Mouse (Mus musculus) bone marrow macrophage, adult 2 months (primary cell): ENCODE measurements around the gene Smad3. TPM values are rescaled to one million over a fixed set of nuclear protein-coding genes. Genes with fewer than 3 reads are reported as not detected.
A peak's percentile ranks its signal among the peaks of the same experiment; 100 is the strongest.

Source experiments
- H3K27ac ChIP-seq: 2 replicates; pipeline ENCODE4 v1.5.1; 2012; ENCODE audit warnings: low read depth, low read length; ENCODE audit not compliant: insufficient read depth
- H3K4me1 ChIP-seq: 2 replicates; pipeline ENCODE4 v1.6.1; 2012; ENCODE audit warnings: low read length; ENCODE audit not compliant: control insufficient read depth, insufficient read depth
- H3K4me3 ChIP-seq: 2 replicates; pipeline ENCODE4 v1.5.1; 2012; ENCODE audit warnings: mild to moderate bottlenecking, low read length, moderate library complexity; ENCODE audit not compliant: insufficient read depth
- CTCF ChIP-seq: IDR thresholded peaks from 2 replicates; pipeline ENCODE4 v1.5.1; 2012; ENCODE audit warnings: low read depth, mild to moderate bottlenecking, low read length, moderate library complexity
- POLR2A ChIP-seq: IDR thresholded peaks from 2 replicates; pipeline ENCODE4 v1.6.1; 2012; ENCODE audit warnings: mild to moderate bottlenecking, low read depth, low read length, borderline replicate concordance
- polyA plus RNA-seq: library from polyadenylated mRNA; stranded (reverse); fragments of >200 nt; gene quantifications from 2 replicates; pipeline ENCODE4 v1.2.4, GENCODE M21; 2012; ENCODE audit not compliant: missing spikeins, insufficient read depth, insufficient read length

Smad3 gene
- polyA plus RNA-seq, 1 experiment = 6.5 TPM

DNA sequence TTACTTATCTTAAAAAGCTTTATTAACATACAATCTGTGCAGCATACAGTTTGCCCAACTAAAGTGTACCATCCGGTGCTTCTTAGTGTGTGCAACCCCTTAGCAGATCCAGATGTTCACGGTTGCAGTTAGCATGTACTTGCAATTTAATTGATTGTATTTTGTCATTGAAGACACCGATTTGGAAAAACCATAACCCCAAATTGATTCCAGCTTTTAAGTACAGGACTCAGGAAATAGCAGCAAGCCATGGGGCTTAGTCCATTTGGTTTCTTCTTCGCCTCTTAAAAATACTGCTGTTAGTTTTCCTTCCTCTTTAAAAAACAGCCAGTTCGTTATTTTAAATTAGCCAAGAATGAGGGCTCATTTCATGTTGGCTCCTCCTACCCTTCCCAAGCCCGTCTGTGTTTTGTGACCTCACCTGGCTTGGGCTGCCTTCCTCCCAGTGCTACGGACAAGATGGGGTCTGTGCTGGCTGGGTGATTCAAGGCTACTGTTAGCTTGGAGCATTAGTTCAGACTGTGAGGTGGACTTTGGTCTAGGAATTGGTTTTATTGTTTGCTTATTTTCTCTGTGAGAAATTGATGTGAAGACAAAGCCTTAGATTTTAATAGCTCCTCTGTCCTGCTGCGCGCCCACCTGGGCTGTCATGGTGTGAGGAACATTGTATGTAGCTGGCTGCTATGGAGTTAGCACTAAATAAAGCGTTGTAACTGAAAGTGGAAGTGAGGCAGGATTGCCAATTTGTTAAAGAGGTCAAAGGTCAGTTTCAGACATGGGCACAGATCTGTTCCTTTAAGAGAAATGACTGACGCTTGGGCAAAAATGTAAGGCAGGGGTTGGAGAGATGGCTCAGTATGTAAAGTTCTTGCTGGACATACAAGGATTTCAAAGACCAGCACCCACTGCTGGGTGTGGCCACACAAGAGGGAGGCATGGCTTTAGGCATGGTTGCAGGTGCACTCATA, 143.5 kb downstream of the Smad3 start:
- no peak for TF ChIP-seq CTCF
- TF ChIP-seq POLR2A = no peak
- Histone ChIP-seq H3K27ac (peak overlapping the region; percentile 93), H3K4me3 (peak overlapping the region; percentile 41), H3K4me1 (peaks cover 51% of the 10 kb centered on the region)

DNA sequence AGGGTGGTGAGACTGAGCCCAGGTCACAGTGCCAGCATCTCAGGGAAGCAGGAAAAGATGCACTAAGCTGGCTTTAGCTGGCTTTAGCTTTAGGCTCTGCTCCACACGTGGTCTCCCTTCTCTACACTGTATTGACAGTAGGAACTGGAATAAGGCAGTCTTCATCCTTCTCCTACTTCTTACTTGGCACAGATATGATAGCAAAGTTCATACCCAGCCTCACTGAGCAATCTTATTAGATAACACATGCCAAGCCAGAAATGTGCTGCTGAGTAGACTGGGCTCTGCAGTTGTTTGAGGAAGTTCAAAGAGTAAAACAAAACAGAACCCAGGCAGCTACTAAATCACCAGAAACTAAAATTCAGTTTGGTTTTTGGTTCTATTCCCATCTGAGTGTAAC, 144.2 kb downstream of the Smad3 start:
- TF ChIP-seq POLR2A (no peak), CTCF (no peak)
- Histone ChIP-seq H3K4me1 (peaks cover 55% of the 10 kb centered on the region), H3K27ac (peak overlapping the region; percentile 93), H3K4me3 (0 out of 2 replicates have a peak overlapping the region, but pooled peaks have one; percentile 0)

DNA sequence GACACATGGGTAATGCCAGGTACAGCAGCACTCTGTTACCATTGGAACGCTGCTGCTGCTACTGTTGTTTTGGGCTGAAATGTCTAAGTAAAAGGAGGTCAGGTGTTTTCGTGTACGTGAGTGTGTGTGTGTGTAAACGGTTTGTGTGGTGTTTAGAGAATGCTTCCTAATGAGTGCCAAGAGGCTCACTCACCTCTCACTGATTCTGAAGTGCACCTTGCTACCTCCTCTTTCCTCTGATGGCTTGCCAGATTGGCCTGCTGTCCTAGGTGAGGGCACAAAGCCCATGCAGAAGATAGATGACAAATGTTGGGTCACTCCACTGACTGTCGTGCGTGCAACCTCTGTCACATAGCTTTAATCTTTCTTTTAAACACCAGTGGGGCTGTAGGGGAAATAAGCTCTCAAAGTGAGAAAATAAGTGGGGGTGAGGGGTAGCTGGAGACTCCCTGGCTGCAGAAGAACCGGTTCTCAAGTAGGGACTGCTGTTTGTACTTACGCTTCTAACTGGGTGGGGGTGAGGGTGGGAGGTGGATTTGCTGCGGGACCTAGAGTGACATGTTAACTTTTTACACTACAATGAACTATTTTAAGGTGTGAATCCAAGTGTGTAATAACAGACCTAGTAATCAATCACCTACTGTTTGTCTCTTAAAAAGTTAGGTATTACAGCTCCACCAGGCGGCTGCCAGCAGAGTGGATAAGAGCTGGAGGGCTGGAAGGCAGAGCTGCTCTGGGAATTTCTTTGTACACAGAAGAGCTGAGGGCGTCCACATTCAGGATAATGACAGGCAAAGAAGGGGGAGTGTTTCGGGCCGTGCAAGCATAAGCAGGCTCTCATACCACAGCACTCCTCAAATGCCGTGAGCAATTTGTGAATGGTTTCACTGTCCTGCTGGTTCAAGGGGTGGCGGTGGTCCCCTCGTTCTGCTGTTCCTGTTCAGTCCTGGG, 145.0 kb downstream of the Smad3 start:
- peak overlapping the region; percentile 24 for H3K4me3 ChIP-seq
- no peak for TF ChIP-seq POLR2A
- TF ChIP-seq CTCF = no peak
- peaks cover 58% of the 10 kb centered on the region for H3K4me1 ChIP-seq
- peak overlapping the region; percentile 93 for H3K27ac ChIP-seq

DNA sequence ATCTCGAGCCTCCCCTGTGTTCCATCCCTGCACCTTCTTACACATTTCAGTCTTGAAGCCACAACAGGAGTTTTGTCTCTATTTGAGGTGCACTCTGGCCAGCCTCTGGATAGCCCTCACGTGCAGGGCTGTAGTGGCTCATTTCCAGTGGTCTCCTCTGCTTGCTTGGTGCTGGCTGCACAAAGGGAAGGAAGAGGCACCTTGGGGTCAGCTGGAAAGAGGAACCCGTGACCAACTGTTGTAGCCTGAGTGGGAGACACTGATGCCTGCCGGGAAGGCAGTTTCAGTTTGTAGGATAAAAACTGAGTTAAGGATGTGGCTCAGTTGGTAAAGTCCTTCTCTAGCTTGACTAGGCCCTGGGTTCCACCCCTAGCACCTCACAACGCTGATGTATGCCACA, 145.8 kb downstream of the Smad3 start:
- peak overlapping the region; percentile 93 for H3K27ac ChIP-seq
- H3K4me3 ChIP-seq = peak overlapping the region; percentile 24
- peaks cover 58% of the 10 kb centered on the region for H3K4me1 ChIP-seq
- TF ChIP-seq CTCF = no peak
- TF ChIP-seq POLR2A = no peak

DNA sequence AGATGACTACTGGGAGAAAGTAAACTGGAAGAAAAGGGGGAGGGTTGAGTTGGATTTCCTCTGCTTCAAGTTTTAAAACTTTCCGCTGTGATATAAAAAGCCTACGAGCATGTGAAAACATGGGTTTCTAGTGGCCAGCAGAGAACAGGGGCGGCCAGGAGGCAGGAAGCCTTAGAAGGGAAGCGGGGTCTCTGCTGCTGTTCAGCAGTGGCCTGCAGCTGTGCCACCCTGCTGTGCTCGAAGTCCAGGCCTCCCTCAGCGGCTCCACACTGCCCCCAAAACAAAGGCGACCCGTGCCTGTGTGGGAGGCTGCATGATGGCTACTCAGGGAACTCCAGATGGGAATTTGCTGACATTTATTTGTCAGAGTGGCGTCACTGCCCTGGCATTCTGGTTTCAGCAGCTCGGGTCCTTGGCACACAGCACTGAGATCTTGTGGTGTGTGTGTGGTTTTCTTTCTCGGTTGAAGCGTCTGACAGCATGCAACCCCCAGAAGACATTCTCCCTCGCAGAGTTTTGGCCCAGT, 146.9 kb downstream of the Smad3 start:
- no peak for TF ChIP-seq POLR2A
- no peak for TF ChIP-seq CTCF
- Histone ChIP-seq H3K27ac (peak overlapping the region; percentile 92), H3K4me3 (peak overlapping the region; percentile 24), H3K4me1 (peaks cover 58% of the 10 kb centered on the region)

DNA sequence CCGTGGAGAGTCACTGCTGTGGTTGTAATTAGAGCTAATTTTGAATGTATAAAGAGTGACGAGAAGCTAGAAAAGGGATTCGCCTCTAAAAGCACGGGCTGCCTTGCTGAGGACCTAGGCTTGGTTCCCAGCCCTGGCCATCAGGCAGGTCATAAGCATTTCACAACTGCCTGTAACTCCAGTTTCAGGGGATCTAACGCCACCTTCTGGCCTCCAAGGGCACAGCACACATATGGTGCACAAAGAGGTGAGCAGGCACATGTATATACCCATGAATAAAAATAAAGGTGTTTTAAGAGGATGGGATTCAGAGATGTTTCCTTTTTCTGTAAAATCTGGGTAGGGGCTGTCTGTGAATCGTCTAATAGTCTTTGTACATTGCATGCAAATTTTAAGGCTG, 147.6 kb downstream of the Smad3 start:
- H3K4me3 ChIP-seq = no peak overlapping the region
- peaks cover 54% of the 10 kb centered on the region for H3K4me1 ChIP-seq
- peak overlapping the region; percentile 92 for H3K27ac ChIP-seq
- TF ChIP-seq POLR2A (no peak), CTCF (peak; percentile 56)

DNA sequence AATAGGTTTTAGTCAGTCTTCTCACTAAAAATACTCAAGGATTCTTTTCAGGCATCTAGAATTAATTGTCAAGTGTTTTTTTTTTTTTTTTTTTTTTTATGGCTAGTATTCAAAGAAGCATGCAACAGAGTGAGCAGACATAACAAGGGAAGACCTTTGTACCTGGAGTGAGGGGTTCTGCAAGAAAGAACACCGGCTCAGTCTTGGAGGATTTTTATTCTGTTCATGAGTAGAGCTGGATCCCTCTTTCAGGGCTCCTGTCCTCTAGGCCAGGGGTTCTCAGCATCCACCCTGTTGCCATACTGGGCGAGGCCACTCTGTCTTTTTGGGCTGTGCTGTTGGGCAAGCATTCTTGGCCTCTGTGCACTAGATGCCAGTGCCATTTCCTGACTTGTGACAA, 148.0 kb downstream of the Smad3 start:
- no peak overlapping the region for H3K4me3 ChIP-seq
- H3K4me1 ChIP-seq = peaks cover 52% of the 10 kb centered on the region
- no peak overlapping the region; the same call in 1 of the 2 replicates for H3K27ac ChIP-seq
- TF ChIP-seq POLR2A (no peak), CTCF (no peak)

DNA sequence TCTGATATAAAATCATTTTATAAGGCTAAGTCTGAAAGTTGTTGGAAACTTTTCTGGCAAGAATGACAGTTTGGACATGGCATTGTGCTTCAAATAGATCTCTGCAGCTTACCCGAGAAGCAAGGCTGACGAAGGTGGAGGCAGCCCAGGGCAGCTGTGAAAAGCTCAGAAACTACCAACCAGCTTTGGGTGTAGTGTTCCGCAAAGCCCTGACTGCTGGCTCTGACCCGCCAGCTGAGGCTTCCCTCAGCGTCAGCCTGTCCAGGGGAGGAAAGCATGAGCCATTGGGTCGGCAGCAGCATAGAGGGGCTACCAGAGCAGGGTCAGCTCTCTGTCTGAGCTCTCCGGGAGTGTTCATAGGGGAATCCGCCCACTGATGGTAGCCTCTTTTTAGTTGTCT, 148.5 kb downstream of the Smad3 start:
- no peak for TF ChIP-seq CTCF
- no peak for TF ChIP-seq POLR2A
- no peak overlapping the region for H3K4me3 ChIP-seq
- H3K4me1 ChIP-seq = peaks cover 47% of the 10 kb centered on the region
- no peak overlapping the region for H3K27ac ChIP-seq

DNA sequence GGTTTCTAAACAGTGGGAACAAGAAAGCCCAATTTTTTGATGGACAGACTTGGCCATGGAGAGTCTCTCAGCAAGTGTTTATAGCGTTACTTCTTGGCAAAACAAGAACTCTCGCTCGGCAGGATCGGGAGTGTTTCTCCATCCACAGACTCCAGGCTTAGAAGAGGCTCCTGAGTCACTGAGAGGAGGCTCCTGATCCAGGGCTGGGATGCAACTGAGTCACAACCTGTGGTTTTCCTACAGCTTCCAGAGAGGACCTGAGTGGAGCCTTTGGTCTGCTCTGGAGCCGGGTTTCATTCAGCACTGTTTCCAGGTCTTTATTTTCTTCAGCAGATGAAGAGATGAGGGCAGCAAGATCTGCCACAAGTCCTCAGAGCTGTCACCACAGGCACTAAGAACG, 149.8 kb downstream of the Smad3 start:
- peaks cover 46% of the 10 kb centered on the region for H3K4me1 ChIP-seq
- no peak overlapping the region for H3K27ac ChIP-seq

More for the DNA sequence above, 149.8 kb downstream of the Smad3 start:
- TF ChIP-seq POLR2A = no peak
- TF ChIP-seq CTCF = no peak
- H3K4me3 ChIP-seq = no peak overlapping the region
